Mouse (Mus musculus) spleen, adult 2 months (tissue): Measurements from ENCODE around the gene Dusp13. TPM values are rescaled to one million over a fixed set of nuclear protein-coding genes. Genes with fewer than 3 reads are reported as not detected.
A peak's percentile ranks its signal among the peaks of the same experiment; 100 is the strongest.

ENCODE experiments used
- DNase-seq, 2 experiments: peaks; one replicate each; pipeline versions ENCODE4 v3.0.0 to v3.0.0-alpha.2; 2012 to 2021; ENCODE audit warnings: low spot score in 2 of 2, low read depth in 1 of 2
- H3K27ac ChIP-seq: fragments of 200-500 bp; 2 replicates; pipeline ENCODE4 v1.5.1; 2012; ENCODE audit warnings: low read length, inconsistent platforms; ENCODE audit not compliant: insufficient read depth
- H3K27me3 ChIP-seq: fragments of 200-500 bp; 2 replicates; pipeline ENCODE4 v1.6.1; 2012; ENCODE audit warnings: mild to moderate bottlenecking, moderate library complexity, low read length, inconsistent platforms; ENCODE audit not compliant: control insufficient read depth, insufficient read depth
- H3K36me3 ChIP-seq: fragments of 200-500 bp; 2 replicates; pipeline ENCODE4 v1.6.1; 2012; ENCODE audit warnings: mild to moderate bottlenecking, low read length, inconsistent platforms; ENCODE audit not compliant: control insufficient read depth, insufficient read depth
- H3K4me1 ChIP-seq: fragments of 200-500 bp; 2 replicates; pipeline ENCODE4 v1.6.1; 2011; ENCODE audit warnings: inconsistent platforms; ENCODE audit not compliant: control insufficient read depth, insufficient read depth, insufficient read length
- H3K4me3 ChIP-seq: fragments of 200-500 bp; 2 replicates; pipeline ENCODE4 v1.5.1; 2011; ENCODE audit warnings: mild to moderate bottlenecking, inconsistent platforms; ENCODE audit not compliant: insufficient read depth, insufficient read length; ENCODE audit errors: extremely low read depth
- CTCF ChIP-seq: fragments of 200-500 bp; IDR thresholded peaks from 2 replicates; pipeline ENCODE4 v1.5.1; 2011; ENCODE audit warnings: mild to moderate bottlenecking, inconsistent platforms; ENCODE audit not compliant: insufficient read depth, insufficient read length, insufficient replicate concordance; ENCODE audit errors: extremely low read depth
- POLR2A ChIP-seq: fragments of 200-500 bp; IDR thresholded peaks from 2 replicates; pipeline ENCODE4 v1.6.1; 2011; ENCODE audit warnings: low read depth, low read length, inconsistent platforms
- WGBS: fragments of 180-500 bp; shearing (Covaris S2); methylation state at CpG from one replicate; pipeline ENCODE4 v1.1.7; 2018; 5-methylcytosine and 5-hydroxymethylcytosine counted together
- polyA plus RNA-seq: library from polyadenylated mRNA; depleted of rRNA; stranded (reverse); fragments of >200 nt; gene quantifications from 2 replicates; pipeline ENCODE4 v1.2.3, GENCODE M21; 2012

The Dusp13 gene
- polyA plus RNA-seq, 1 experiment = 0.19 TPM

GRCm38 (mm10) chr14:21763736-21764135, 12.8 kb upstream of the Dusp13 start:
- TF ChIP-seq CTCF (no peak), POLR2A (no peak)
- no peak overlapping the region for H3K4me3 ChIP-seq
- no peak for DNase-seq

DNA sequence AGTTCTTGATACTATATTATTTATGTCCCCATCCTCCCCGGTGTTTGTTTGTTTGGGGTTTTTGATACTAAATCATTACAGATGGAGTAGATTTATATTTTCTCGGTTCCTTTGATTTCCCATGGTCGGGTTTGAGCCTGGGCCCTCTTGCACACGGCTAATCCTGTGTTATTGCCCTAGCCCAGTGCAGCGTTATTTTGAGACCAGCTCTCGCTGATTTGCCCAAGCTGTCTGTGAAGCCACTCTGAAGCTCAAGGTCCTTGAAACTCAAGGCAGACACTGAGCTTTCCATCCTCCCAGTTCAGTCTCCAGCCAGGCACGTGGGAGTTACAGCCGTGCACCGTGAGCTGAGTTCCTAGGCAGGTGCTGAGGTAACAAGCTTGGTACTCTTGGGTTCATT, 10.6 kb upstream of the Dusp13 start:
- TF ChIP-seq POLR2A = no peak
- no peak for TF ChIP-seq CTCF
- H3K36me3 ChIP-seq = no peaks in the 10 kb centered on the region
- H3K27ac ChIP-seq = no peak overlapping the region
- 93% methylated on average over 9 of the region's 9 CpGs for WGBS
- H3K4me3 ChIP-seq = no peak overlapping the region
- no peaks in the 10 kb centered on the region for H3K27me3 ChIP-seq
- DNase-seq = no peak
- H3K4me1 ChIP-seq = no peaks in the 10 kb centered on the region; the same call in 1 of the 2 replicates

More at GRCm38 (mm10) chr14:21763736-21764135, 12.8 kb upstream of the Dusp13 start:
- 89% methylated on average over 3 of the region's 3 CpGs for WGBS
- Histone ChIP-seq H3K27me3 (no peaks in the 10 kb centered on the region), H3K4me1 (no peaks in the 10 kb centered on the region; the same call in 1 of the 2 replicates), H3K27ac (no peak overlapping the region), H3K36me3 (no peaks in the 10 kb centered on the region)

DNA sequence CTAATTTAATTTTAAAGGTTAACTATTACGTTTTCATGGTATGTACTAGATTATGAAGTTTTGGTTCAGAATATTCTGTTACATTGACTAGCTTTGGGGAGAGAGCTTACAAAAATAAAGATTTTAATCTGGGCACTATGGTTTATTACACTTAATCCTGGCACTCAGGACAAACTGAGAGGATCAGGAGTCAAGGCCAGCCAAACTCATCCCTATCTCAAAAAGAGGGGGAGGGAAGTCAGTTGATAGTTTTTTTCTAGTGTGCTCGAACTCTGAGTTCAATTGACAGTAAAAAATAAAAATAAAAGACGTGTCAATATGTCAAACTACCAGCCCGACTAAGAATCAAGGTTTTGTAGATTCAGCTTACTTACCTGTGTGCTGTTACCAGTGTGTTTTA, 2.4 kb upstream of the Dusp13 start:
- peaks cover 3% of the 10 kb centered on the region; the same call in 1 of the 2 replicates for H3K4me1 ChIP-seq
- 87% methylated on average over 4 of the region's 4 CpGs for WGBS
- no peak for DNase-seq
- H3K27me3 ChIP-seq = no peaks in the 10 kb centered on the region
- H3K4me3 ChIP-seq = no peak overlapping the region
- TF ChIP-seq POLR2A (no peak), CTCF (no peak)
- no peak overlapping the region for H3K27ac ChIP-seq
- H3K36me3 ChIP-seq = no peaks in the 10 kb centered on the region

DNA sequence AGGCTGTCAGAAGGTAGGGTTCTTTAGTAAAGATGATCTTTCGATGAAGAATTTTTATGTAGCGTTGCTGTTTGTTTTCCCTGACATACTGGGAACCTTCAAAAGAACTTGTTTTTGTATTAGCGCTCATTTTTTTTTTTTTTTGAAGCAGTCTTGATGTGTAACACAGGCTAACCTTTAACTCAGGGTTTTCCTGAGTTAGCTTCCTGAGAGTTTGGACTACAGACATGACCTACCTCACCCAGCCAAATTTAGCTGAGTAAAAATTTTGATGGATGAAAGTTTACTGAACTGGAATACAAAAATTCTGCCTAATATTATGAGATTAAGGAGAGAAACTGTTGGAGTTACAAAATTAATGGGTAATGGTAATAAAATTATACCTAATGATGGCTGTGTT, 1.4 kb upstream of the Dusp13 start:
- DNase-seq = no peak
- Histone ChIP-seq H3K27ac (no peak overlapping the region), H3K27me3 (no peaks in the 10 kb centered on the region), H3K4me3 (no peak overlapping the region), H3K36me3 (no peaks in the 10 kb centered on the region), H3K4me1 (peaks cover 3% of the 10 kb centered on the region; the same call in 1 of the 2 replicates)
- TF ChIP-seq CTCF (no peak), POLR2A (no peak)
- 94% methylated on average over 3 of the region's 3 CpGs for WGBS

DNA sequence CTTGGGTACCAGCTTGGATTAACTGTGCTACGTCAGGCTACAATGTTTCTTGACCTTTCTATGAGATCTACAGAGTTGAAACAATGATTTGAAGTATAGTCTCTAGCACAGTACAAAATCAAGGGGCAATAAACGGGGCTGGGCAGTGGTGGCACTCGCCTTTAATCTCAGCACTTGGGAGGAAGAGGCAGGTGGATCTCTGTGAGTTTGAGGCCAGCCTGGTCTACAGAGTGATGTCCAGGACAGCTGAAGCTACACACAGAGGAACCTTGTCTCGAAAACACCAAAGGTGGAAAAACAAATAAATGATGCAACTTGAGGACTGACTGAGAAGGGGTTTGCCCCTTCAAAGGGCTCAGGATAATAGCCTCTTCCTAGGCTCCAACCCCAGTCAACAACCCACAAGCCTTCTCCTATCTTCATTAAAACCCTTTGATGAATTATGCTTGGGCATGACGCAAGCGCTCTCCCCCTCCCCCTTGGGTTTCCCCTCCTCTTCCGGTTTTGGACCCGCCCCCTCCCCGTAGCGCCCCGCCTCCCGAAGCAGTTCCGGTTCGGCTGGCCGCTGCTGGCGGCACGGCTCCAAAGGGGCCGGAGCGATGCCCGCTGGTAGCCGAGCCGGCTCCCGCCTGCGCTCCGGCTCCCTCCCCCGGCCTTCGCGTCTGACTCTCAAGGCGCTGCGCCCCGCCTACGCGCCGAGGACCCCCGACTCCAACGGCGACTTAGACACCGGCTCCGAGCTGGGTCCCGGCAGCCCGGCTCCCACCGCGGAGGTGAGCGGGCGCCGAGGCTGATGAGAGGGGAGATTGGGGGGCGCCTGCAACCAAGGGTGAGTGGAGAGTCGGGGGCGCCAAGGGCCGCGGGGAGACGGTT, 737 bp downstream of the Dusp13 start, which contains the start of gene Samd8:
Gene Samd8, plus strand, starts transcription at position 524 of the 873 bp plus-strand sequence.
- no peak for TF ChIP-seq CTCF
- peak; percentile 53 for TF ChIP-seq POLR2A
- H3K36me3 ChIP-seq = no peaks in the 10 kb centered on the region
- peak within 1 kb of the TSS; percentile 97 for H3K4me3 ChIP-seq
- 6% methylated on average over 52 of the region's 52 CpGs for WGBS
- H3K27ac ChIP-seq = peak within 1 kb of the TSS; percentile 83
- peak; percentile 63 to 70 for DNase-seq
- H3K27me3 ChIP-seq = no peaks in the 10 kb centered on the region
- H3K4me1 ChIP-seq = peaks cover 3% of the 10 kb centered on the region; the same call in 1 of the 2 replicates

GRCm38 (mm10) chr14:21748142-21748870, 2.7 kb downstream of the Dusp13 start:
- no peak for TF ChIP-seq POLR2A
- no peak for TF ChIP-seq CTCF
- no peak overlapping the region for H3K27ac ChIP-seq
- peaks cover 3% of the 10 kb centered on the region; the same call in 1 of the 2 replicates for H3K4me1 ChIP-seq
- WGBS = 44% methylated on average over 15 of the region's 15 CpGs
- no peaks in the 10 kb centered on the region for H3K36me3 ChIP-seq
- no peak overlapping the region for H3K4me3 ChIP-seq
- H3K27me3 ChIP-seq = no peaks in the 10 kb centered on the region
- no peak for DNase-seq
